Mouse (Mus musculus): ENCODE data around the gene Por. TPM values are rescaled to one million over a fixed set of nuclear protein-coding genes. Genes with fewer than 3 reads are reported as not detected.

Gene Por
- total and polyA plus RNA-seq, 3 experiments = 26.7 to 91.1 (median 90.4) TPM

- Histone ChIP-seq H3K9me3 (replicated peaks) (no peaks in the 10 kb centered on the region), H3K4me1 (ENCODE audit: insufficient read depth, low read depth, low read length) (peaks cover 7% of the 10 kb centered on the region), H3K36me3 (replicated peaks) (peaks cover 77% of the 10 kb centered on the region), H3K27me3 (ENCODE audit: insufficient read depth, low read length) (no peaks in the 10 kb centered on the region), H3K4me3 (ENCODE audit: low read depth, low read length) (no peak overlapping the region)
- DNase-seq (ENCODE audit: low spot score) = no peak
- no peak for TF ChIP-seq CTCF (IDR thresholded peaks at IDR 0.05; ENCODE audit: low read depth, low read length)
- TF ChIP-seq TAL1 (conservative IDR thresholded peaks at IDR 0.05; ENCODE audit: low read depth, low read length) = no peak
- no peak for TF ChIP-seq GATA1 (IDR thresholded peaks at IDR 0.05; ENCODE audit: borderline replicate concordance, low read length)
- ATAC-seq (ENCODE audit: extremely low read depth, insufficient number of reproducible peaks, low FRiP score, poor library complexity, severe bottlenecking) = no peak
These were observed 25.5 kb downstream of the Por start for GRCm38 (mm10) chr5:135695277-135695721.

- Histone ChIP-seq H3K4me1 (ENCODE audit: insufficient read depth, low read depth, low read length) (peaks cover 4% of the 10 kb centered on the region; the same call in 1 of the 2 replicates), H3K27me3 (ENCODE audit: insufficient read depth, low read length) (no peaks in the 10 kb centered on the region), H3K36me3 (replicated peaks) (peaks cover 85% of the 10 kb centered on the region), H3K4me3 (ENCODE audit: low read depth, low read length) (no peak overlapping the region), H3K9me3 (replicated peaks) (no peaks in the 10 kb centered on the region)
- TF ChIP-seq GATA1 (IDR thresholded peaks at IDR 0.05; ENCODE audit: borderline replicate concordance, low read length) (no peak), TAL1 (conservative IDR thresholded peaks at IDR 0.05; ENCODE audit: low read depth, low read length) (no peak), GATA2 (IDR thresholded peaks at IDR 0.05; ENCODE audit: borderline replicate concordance, low read depth, low read length) (no peak), POLR2AphosphoS5 (IDR thresholded peaks at IDR 0.05; ENCODE audit: insufficient replicate concordance, low read depth, low read length) (no peak), CTCF (IDR thresholded peaks at IDR 0.05; ENCODE audit: low read depth, low read length) (no peak)
- ATAC-seq (ENCODE audit: extremely low read depth, insufficient number of reproducible peaks, low FRiP score, poor library complexity, severe bottlenecking) (no peak), DNase-seq (ENCODE audit: low spot score) (no peak)
These were observed 27.9 kb downstream of the Por start for GRCm38 (mm10) chr5:135697711-135698111.

- Histone ChIP-seq H3K36me3 (replicated peaks) (peaks cover 93% of the 10 kb centered on the region), H3K4me1 (ENCODE audit: insufficient read depth, low read depth, low read length) (peaks cover 19% of the 10 kb centered on the region), H3K4me3 (ENCODE audit: low read depth, low read length) (no peak overlapping the region), H3K9me3 (replicated peaks) (no peaks in the 10 kb centered on the region), H3K27me3 (ENCODE audit: insufficient read depth, low read length) (no peaks in the 10 kb centered on the region)
- ATAC-seq (ENCODE audit: extremely low read depth, insufficient number of reproducible peaks, low FRiP score, poor library complexity, severe bottlenecking) (no peak), DNase-seq (ENCODE audit: low spot score) (no peak)
- TF ChIP-seq GATA1 (IDR thresholded peaks at IDR 0.05; ENCODE audit: borderline replicate concordance, low read length) (no peak), GATA2 (IDR thresholded peaks at IDR 0.05; ENCODE audit: borderline replicate concordance, low read depth, low read length) (no peak), POLR2AphosphoS5 (IDR thresholded peaks at IDR 0.05; ENCODE audit: insufficient replicate concordance, low read depth, low read length) (no peak), TAL1 (conservative IDR thresholded peaks at IDR 0.05; ENCODE audit: low read depth, low read length) (no peak), CTCF (IDR thresholded peaks at IDR 0.05; ENCODE audit: low read depth, low read length) (no peak)
These were observed 31.8 kb downstream of the Por start for GRCm38 (mm10) chr5:135701601-135702000.

GRCm38 (mm10) chr5:135702190-135702589 lies 32.4 kb downstream of the Por start:
- Histone ChIP-seq H3K27me3 (ENCODE audit: insufficient read depth, low read length) (no peaks in the 10 kb centered on the region), H3K9me3 (replicated peaks) (peaks cover 3% of the 10 kb centered on the region; the same call in 1 of the 2 replicates), H3K4me1 (ENCODE audit: insufficient read depth, low read depth, low read length) (peaks cover 24% of the 10 kb centered on the region), H3K4me3 (ENCODE audit: low read depth, low read length) (no peak overlapping the region), H3K36me3 (replicated peaks) (peaks cover 95% of the 10 kb centered on the region)
- ATAC-seq (ENCODE audit: extremely low read depth, insufficient number of reproducible peaks, low FRiP score, poor library complexity, severe bottlenecking) = no peak
- TF ChIP-seq TAL1 (conservative IDR thresholded peaks at IDR 0.05; ENCODE audit: low read depth, low read length) (no peak), POLR2AphosphoS5 (IDR thresholded peaks at IDR 0.05; ENCODE audit: insufficient replicate concordance, low read depth, low read length) (no peak), GATA2 (IDR thresholded peaks at IDR 0.05; ENCODE audit: borderline replicate concordance, low read depth, low read length) (no peak), GATA1 (IDR thresholded peaks at IDR 0.05; ENCODE audit: borderline replicate concordance, low read length) (no peak), CTCF (IDR thresholded peaks at IDR 0.05; ENCODE audit: low read depth, low read length) (no peak)
- no peak for DNase-seq (ENCODE audit: low spot score)

GRCm38 (mm10) chr5:135702682-135703192 lies 32.9 kb downstream of the Por start:
- DNase-seq (ENCODE audit: low spot score) (no peak), ATAC-seq (ENCODE audit: extremely low read depth, insufficient number of reproducible peaks, low FRiP score, poor library complexity, severe bottlenecking) (no peak)
- no peak for TF ChIP-seq GATA2 (IDR thresholded peaks at IDR 0.05; ENCODE audit: borderline replicate concordance, low read depth, low read length)
- no peak for TF ChIP-seq POLR2AphosphoS5 (IDR thresholded peaks at IDR 0.05; ENCODE audit: insufficient replicate concordance, low read depth, low read length)
- no peak for TF ChIP-seq CTCF (IDR thresholded peaks at IDR 0.05; ENCODE audit: low read depth, low read length)
- no peak for TF ChIP-seq GATA1 (IDR thresholded peaks at IDR 0.05; ENCODE audit: borderline replicate concordance, low read length)
- no peak for TF ChIP-seq TAL1 (conservative IDR thresholded peaks at IDR 0.05; ENCODE audit: low read depth, low read length)
- Histone ChIP-seq H3K4me3 (ENCODE audit: low read depth, low read length) (no peak overlapping the region), H3K27me3 (ENCODE audit: insufficient read depth, low read length) (no peaks in the 10 kb centered on the region), H3K9me3 (replicated peaks) (peaks cover 5% of the 10 kb centered on the region; the same call in 1 of the 2 replicates), H3K36me3 (replicated peaks) (peaks cover 95% of the 10 kb centered on the region), H3K4me1 (ENCODE audit: insufficient read depth, low read depth, low read length) (peaks cover 29% of the 10 kb centered on the region)

GRCm38 (mm10) chr5:135703431-135703830 lies 33.6 kb downstream of the Por start:
- Histone ChIP-seq H3K4me3 (ENCODE audit: low read depth, low read length) (no peak overlapping the region), H3K9me3 (replicated peaks) (peaks cover 5% of the 10 kb centered on the region; the same call in 1 of the 2 replicates), H3K27me3 (ENCODE audit: insufficient read depth, low read length) (no peaks in the 10 kb centered on the region), H3K36me3 (replicated peaks) (peaks cover 97% of the 10 kb centered on the region), H3K4me1 (ENCODE audit: insufficient read depth, low read depth, low read length) (peaks cover 36% of the 10 kb centered on the region)
- ATAC-seq (ENCODE audit: extremely low read depth, insufficient number of reproducible peaks, low FRiP score, poor library complexity, severe bottlenecking) (no peak), DNase-seq (ENCODE audit: low spot score) (no peak)
- TF ChIP-seq POLR2AphosphoS5 (IDR thresholded peaks at IDR 0.05; ENCODE audit: insufficient replicate concordance, low read depth, low read length) (no peak), GATA1 (IDR thresholded peaks at IDR 0.05; ENCODE audit: borderline replicate concordance, low read length) (no peak), TAL1 (conservative IDR thresholded peaks at IDR 0.05; ENCODE audit: low read depth, low read length) (no peak)

All from G1E (cell line).